Mouse (Mus musculus): Measurements from ENCODE around the gene Slc7a8.

GRCm38 (mm10) chr14:54753986-54754601 is 27.7 kb downstream of the Slc7a8 start:
- TF ChIP-seq CTCF (IDR thresholded peaks at IDR 0.05; ENCODE audit: borderline replicate concordance, insufficient read depth, low read length) (no peak), POLR2A (IDR thresholded peaks at IDR 0.05; ENCODE audit: low read depth, low read length) (no peak)
